Mouse (Mus musculus): Measurements from ENCODE around the gene Slc19a3.

The Slc19a3 gene

DNA sequence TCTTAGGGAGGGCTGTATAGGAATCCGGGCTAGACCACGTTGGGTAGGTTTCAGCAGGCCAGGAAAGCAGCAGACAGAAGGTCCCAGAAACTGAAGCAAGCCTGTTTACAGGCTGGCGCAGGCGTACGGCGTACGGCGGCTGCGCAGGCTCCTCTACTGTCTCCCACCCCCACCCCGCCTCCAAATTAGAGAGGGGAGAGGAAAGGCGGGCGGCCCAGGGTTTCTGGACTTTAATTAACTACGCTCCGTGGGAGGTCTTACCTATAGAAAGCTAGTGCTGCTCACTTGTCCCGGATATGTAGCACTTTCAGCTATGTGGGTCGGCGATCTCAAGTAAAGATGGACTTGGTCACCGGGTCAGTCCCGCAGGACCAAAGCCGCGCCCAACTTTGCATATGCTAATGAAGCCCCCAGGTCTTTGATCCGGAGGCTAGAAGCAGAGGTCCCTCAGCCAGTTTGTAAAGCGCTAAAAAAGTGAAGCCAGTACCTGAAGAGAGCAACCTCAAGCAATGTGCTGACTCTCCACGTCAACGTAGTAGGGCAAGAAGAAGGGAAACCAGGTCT lies at the start of gene Slc19a3:
Gene Slc19a3 (minus strand): TSS at position 340 of the 564 bp plus-strand sequence.
- DNase-seq (ENCODE audit: low spot score in 2 of 2): peak in 1 of 2 experiments; percentile 5

GRCm38 (mm10) chr1:83084790-83085189 lies 46.5 kb upstream of the Slc19a3 start:
- no peak for DNase-seq (ENCODE audit: low spot score in 2 of 2)

- no peak for DNase-seq (ENCODE audit: low spot score in 2 of 2)
These were observed 38.8 kb upstream of the Slc19a3 start for GRCm38 (mm10) chr1:83077016-83077415.

- DNase-seq (ENCODE audit: low spot score in 2 of 2): peak in 1 of 2 experiments; percentile 51
These were observed 38.1 kb upstream of the Slc19a3 start for GRCm38 (mm10) chr1:83076190-83076917.

GRCm38 (mm10) chr1:83075526-83076189 lies 37.4 kb upstream of the Slc19a3 start:
- no peak for DNase-seq (ENCODE audit: low spot score in 2 of 2)

DNA sequence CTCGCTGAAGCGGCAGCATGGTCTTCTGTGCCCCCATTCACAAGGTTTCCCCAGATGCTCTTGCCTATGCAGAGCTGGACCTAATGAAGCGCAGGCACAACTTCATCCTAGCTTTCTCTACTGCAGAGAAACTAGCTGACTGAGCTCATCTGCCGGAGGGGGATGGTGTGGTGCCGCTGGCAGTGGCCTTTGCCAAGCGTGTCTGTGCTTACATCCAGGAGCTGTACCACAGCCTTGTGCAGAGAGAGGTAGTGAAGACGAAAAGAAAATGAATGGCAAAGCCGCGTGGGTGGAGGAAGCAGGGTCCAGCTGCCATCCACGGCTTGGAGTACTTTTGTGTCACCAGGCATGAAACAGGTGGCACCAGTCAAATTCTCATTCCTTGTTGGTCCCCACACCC lies 29.0 kb upstream of the Slc19a3 start:
- no peak for DNase-seq (ENCODE audit: low spot score in 2 of 2)

DNA sequence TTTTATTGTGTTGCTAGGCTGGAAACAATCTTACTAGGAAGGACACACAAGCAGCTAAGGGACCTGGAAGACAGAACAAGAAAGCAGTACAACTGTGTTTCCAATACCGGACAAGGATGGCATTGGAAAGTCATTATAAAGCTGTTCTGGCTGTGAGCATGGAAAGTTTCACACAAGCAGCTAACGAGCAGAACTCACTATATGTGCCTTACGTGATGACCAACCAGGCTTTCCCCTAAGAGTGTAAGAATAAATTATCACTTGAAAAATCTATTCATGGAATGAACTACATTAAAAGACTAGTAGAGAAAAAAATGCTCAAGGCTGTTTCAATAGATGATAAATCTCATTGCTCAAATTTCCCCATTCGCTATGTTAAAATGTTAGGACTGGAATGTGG lies 28.3 kb upstream of the Slc19a3 start:
- no peak for DNase-seq (ENCODE audit: low spot score in 2 of 2)

- no peak for DNase-seq (ENCODE audit: low spot score in 2 of 2)
These were observed 26.6 kb upstream of the Slc19a3 start for GRCm38 (mm10) chr1:83064851-83065250.

DNA sequence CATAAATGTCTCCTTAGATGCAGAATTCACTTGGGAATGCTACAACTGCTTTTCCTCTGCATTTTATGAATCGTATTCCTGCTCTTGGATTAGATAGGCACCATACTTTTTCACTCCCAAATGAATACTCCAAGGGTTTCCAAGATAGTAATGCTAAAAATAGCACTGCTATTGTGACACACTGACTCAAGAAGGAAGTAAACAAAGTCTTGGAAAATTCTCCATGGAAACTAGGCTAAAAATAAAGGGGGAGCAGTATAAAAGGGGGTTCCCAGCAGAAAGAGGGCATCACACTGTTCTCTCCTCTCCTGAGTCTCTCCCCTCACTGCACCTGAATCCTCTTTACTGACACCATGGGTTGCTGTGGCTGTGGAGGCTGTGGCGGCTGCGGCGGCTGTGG lies 22.4 kb upstream of the Slc19a3 start, which contains the start of gene Krtap28-13:
Gene Krtap28-13 (plus strand): TSS at position 288 of the 400 bp plus-strand sequence.
- DNase-seq (ENCODE audit: low spot score in 2 of 2): no peak

GRCm38 (mm10) chr1:83059278-83059677 lies 21.0 kb upstream of the Slc19a3 start, which contains the start of gene A030005K14Rik:
A030005K14Rik (minus strand) TSS chr1:83059378.
- no peak for DNase-seq (ENCODE audit: low spot score in 2 of 2)

DNA sequence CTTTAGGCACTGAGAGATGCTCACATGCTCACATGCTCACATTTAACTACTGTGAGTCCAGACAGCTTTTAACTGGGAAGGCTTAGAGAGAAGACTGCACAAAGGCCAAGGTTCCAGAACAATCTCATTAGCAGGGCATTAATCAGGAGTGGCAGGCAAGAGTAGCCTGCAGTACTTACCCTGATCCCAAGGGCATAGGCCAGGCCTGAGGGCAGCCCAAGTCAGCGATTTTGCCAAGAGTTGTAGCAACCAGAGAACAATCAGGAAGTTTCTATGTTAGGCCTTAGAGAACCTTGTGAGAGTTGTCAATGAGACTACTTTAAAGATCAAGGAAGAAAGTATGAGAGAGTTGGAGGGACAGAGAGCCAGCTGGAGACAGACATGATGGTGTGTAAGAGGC lies 20.2 kb upstream of the Slc19a3 start:
- DNase-seq (ENCODE audit: low spot score in 2 of 2): no peak

DNA sequence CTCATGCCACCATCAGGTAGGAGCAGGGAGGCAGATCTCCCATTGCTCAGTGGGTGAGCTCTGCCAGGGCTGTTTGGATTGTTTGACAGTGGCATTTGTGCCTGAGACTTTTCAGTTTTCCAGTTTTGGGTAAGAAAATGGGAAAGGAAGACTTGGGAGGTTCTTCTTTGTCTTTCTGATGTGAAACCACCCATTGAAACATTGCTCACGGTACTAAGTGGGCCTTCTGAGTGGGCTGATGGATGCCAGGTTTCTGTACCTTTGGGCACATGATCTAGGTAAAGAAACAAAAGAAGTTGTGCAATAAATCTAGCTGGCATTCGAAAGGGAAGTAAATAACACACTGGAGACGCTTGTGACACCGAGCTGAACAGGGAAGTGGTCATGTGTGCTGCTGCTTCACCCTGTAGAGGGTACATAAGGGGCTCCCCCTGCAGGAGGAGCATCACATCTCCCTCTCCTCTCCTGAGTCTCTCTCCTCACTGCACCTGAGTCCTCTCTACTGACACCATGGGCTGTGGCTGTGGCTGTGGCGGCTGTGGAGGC lies 6.7 kb upstream of the Slc19a3 start, which contains the start of gene Gm47969:
Gene Gm47969 (plus strand): TSS at position 51 of the 546 bp plus-strand sequence.
- no peak for DNase-seq (ENCODE audit: low spot score in 2 of 2)

DNA sequence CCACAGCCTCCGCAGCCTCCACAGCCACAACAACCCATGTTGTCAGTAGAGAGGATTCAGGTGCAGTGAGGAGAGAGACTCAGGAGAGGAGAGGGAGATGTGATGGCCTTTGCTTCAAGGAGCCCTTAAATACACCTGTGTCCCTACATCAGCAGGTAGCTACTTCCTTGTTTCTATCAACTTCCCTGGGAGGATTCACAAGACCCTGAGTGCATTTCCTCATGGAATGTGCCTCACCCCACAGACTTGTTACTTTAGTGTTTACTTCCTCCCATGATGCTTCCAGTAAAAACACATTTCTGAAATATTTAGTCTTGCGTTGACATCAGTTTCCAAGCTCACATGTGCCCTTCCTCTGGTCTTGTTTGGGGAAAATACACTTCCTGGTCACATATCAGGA lies 4.1 kb upstream of the Slc19a3 start, which contains the start of gene Krtap28-10:
Gene Krtap28-10 (minus strand): TSS at position 101 of the 400 bp plus-strand sequence.
- DNase-seq (ENCODE audit: low spot score in 2 of 2): no peak

DNA sequence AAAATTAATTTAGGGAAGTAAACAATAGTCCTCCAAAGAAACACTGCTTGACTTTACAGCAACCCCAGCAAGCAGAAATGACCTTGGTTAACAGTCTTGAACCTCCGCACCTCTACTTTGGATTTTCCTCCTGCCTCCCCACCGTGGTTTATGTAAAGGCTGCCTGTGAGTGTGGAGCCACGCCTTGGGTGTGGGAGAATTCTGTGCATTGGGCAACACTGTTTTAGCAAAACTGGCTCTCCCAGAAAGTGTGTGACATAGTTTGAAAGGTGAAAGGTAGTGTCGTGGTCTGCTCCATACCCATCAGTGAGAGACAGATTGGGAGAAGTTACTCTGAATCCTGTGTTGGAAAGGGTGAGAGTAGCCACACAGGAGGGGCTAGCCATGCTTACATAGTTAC lies 832 bp upstream of the Slc19a3 start:
- no peak for DNase-seq (ENCODE audit: low spot score in 2 of 2)

DNA sequence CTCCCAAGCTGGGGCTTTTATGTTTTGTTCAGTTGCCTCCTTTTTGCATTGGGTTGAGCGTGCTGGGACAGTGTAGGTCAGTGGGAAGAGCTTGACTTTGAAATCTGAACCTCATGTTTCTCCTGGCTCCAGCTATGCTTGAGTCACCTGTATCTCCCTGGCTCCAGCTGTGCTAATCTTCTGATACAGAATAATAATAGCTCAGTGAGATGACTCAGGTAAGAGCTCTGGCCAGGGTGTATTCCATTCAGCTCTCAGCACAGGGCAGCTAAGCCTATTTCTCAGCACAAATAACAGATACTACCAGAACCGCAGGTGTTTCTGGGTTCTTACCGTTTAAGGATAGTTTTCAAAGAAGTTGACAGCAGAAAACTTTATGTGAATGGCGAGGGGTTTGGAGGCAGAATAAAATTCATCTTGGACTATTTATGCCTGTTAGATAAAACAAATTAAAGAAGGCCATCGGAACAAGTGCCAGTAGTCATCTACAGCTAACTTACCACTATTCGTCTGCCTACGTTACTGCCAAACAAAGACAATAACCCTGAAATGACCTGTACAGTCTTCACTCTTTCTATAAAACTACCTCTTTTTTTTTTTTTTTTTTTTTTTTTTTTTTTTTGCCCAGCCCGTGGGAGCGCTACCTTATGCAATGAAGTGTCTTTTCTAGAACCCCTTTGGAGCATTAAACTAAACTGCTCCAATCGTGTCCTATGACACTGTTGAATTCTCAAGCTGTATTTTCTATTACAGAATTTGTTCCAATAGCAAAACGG lies 1.2 kb downstream of the Slc19a3 start:
- no peak for DNase-seq (ENCODE audit: low spot score in 2 of 2)

GRCm38 (mm10) chr1:83034509-83034908 lies 3.7 kb downstream of the Slc19a3 start:
- DNase-seq (ENCODE audit: low spot score in 2 of 2): no peak

GRCm38 (mm10) chr1:83032508-83032907 lies 5.7 kb downstream of the Slc19a3 start:
- DNase-seq (ENCODE audit: low spot score in 2 of 2): no peak

GRCm38 (mm10) chr1:83031950-83032349 lies 6.3 kb downstream of the Slc19a3 start:
- DNase-seq (ENCODE audit: low spot score in 2 of 2): no peak

DNA sequence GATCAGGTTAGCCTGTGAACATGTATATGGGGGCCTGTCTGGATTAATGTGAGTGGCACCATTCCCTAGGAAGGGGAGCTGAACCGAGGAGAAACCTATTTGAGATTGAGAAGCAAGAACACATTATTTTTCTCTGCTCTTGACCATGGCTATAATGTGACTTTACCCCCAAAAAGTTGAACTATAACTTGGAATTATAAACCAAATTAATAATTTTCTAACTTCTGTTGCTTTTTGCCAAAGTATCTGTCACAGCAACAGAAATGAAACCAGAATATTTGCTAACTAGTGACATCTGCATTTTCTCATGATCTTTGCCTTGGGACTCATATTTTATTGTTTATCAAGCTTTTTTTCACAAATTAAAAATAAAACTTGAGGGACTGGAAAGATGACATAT lies 21.7 kb downstream of the Slc19a3 start:
- DNase-seq (ENCODE audit: low spot score in 2 of 2): no peak

GRCm38 (mm10) chr1:83015329-83015879 lies 22.8 kb downstream of the Slc19a3 start:
- DNase-seq (ENCODE audit: low spot score in 2 of 2): no peak

GRCm38 (mm10) chr1:83014477-83014876 lies 23.8 kb downstream of the Slc19a3 start:
- no peak for DNase-seq (ENCODE audit: low spot score in 2 of 2)
